Mouse (Mus musculus): Measurements from ENCODE around the gene Poldip3. TPM values are rescaled to one million over a fixed set of nuclear protein-coding genes. Genes with fewer than 3 reads are reported as not detected.

The Poldip3 gene
- polyA plus RNA-seq, 1 experiment from 2014 or later: 56.3 TPM

DNA sequence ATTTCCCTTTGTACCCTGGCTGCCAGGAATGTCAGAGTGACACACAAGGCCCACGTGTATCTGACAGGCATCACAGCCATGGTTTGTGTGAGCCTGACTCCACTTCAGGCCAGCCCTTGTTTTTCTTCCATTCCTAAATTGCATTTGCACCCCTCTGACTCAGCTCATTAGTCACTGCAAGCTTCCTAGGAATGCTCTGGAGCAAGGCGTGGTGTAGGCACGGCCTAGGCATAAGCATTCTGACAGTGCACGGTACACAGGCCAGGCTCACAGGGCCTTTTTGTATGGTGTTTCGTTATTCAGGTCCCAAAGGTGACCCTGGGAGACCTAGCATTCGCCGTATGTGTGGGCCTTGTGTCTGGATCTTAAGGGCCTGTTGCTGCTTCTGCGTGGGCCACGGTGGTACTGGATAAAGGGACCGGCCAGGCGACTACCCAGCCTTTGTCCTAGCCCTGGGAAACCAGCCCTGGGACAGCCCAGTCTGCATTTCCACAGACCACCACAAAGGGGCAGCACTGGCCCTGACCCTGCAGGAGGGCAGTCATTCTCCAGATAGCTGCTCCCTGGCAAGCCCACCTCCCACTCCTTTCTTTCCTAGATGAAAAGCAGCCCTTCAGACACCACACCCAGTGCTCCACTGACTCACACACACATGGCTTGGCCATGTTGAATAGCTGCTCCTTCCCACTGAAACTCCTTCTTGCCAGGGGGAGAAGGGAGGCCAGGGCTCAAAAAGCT is 7.9 kb upstream of the Poldip3 start:
- ATAC-seq (ENCODE audit: low FRiP score, low TSS enrichment): peak; percentile 66
- H3K27ac ChIP-seq (replicated peaks): peak overlapping the region; percentile 46
- no peaks in the 10 kb centered on the region for H3K9me3 ChIP-seq (ENCODE audit: control insufficient read depth, low read length)
- TF ChIP-seq CTCF (IDR thresholded peaks at IDR 0.05; ENCODE audit: low read depth) (peak; percentile 86), EP300 (optimal IDR thresholded peaks at IDR 0.05) (no peak)
- peak; percentile 80 for DNase-seq (ENCODE audit: low spot score)
- H3K36me3 ChIP-seq (ENCODE audit: control insufficient read depth, insufficient read depth, low read length): peaks cover 22% of the 10 kb centered on the region
- no peaks in the 10 kb centered on the region for H3K4me1 ChIP-seq (replicated peaks; ENCODE audit: control insufficient read depth, insufficient read depth)
- no peak overlapping the region for H3K9ac ChIP-seq (ENCODE audit: low read length)
- no peak overlapping the region for H3K4me3 ChIP-seq (ENCODE audit: low read depth, low read length)
- no peaks in the 10 kb centered on the region for H3K27me3 ChIP-seq (ENCODE audit: control insufficient read depth, insufficient read depth, low read length)
- H3K4me2 ChIP-seq (replicated peaks; ENCODE audit: low read depth): no peak overlapping the region
- 54% methylated on average over 11 of the region's 11 CpGs for WGBS

- Histone ChIP-seq H3K36me3 (ENCODE audit: control insufficient read depth, insufficient read depth, low read length) (peaks cover 19% of the 10 kb centered on the region), H3K4me2 (replicated peaks; ENCODE audit: low read depth) (no peak overlapping the region), H3K27ac (replicated peaks) (no peak overlapping the region), H3K4me3 (ENCODE audit: low read depth, low read length) (no peak overlapping the region), H3K27me3 (ENCODE audit: control insufficient read depth, insufficient read depth, low read length) (no peaks in the 10 kb centered on the region), H3K4me1 (replicated peaks; ENCODE audit: control insufficient read depth, insufficient read depth) (no peaks in the 10 kb centered on the region), H3K9ac (ENCODE audit: low read length) (no peak overlapping the region), H3K9me3 (ENCODE audit: control insufficient read depth, low read length) (no peaks in the 10 kb centered on the region)
- 66% methylated on average over 6 of the region's 6 CpGs for WGBS
- ATAC-seq (ENCODE audit: low FRiP score, low TSS enrichment) (no peak), DNase-seq (ENCODE audit: low spot score) (no peak)
- TF ChIP-seq CTCF (IDR thresholded peaks at IDR 0.05; ENCODE audit: low read depth) (no peak), EP300 (optimal IDR thresholded peaks at IDR 0.05) (no peak)
Observed at GRCm38 (mm10) chr15:83155672-83156419, 6.7 kb upstream of the Poldip3 start.

GRCm38 (mm10) chr15:83154309-83154708 is 5.1 kb upstream of the Poldip3 start:
- DNase-seq (ENCODE audit: low spot score) (no peak), ATAC-seq (ENCODE audit: low FRiP score, low TSS enrichment) (no peak)
- no peaks in the 10 kb centered on the region for H3K27me3 ChIP-seq (ENCODE audit: control insufficient read depth, insufficient read depth, low read length)
- no peak overlapping the region for H3K4me2 ChIP-seq (replicated peaks; ENCODE audit: low read depth)
- H3K4me1 ChIP-seq (replicated peaks; ENCODE audit: control insufficient read depth, insufficient read depth): no peaks in the 10 kb centered on the region
- H3K36me3 ChIP-seq (ENCODE audit: control insufficient read depth, insufficient read depth, low read length): peaks cover 7% of the 10 kb centered on the region
- H3K4me3 ChIP-seq (ENCODE audit: low read depth, low read length): no peak overlapping the region
- H3K27ac ChIP-seq (replicated peaks): no peak overlapping the region
- no peak for TF ChIP-seq EP300 (optimal IDR thresholded peaks at IDR 0.05)
- no peak for TF ChIP-seq CTCF (IDR thresholded peaks at IDR 0.05; ENCODE audit: low read depth)
- WGBS: 94% methylated on average over 7 of the region's 7 CpGs
- no peak overlapping the region for H3K9ac ChIP-seq (ENCODE audit: low read length)
- no peaks in the 10 kb centered on the region for H3K9me3 ChIP-seq (ENCODE audit: control insufficient read depth, low read length)

DNA sequence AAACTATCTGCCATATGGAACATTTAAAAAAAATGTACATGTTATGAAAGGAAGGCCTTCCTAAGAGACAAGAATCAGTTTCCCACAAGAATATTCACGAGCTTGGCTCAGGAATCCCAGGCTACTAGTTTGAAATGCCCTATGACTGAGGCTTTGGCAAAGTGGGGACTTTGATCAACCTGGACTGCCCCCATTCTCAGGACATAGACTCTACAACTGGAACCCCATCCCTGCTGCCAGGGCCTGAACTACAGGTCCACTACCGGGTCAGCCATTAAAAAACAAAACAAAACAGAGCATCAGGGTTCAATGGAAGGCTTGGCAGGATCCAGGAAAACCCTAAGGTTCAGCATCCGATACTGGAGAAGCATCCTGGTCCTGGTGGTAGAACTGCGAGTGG is 1.5 kb upstream of the Poldip3 start:
- no peak overlapping the region; the same call in 1 of the 2 replicates for H3K9ac ChIP-seq (ENCODE audit: low read length)
- H3K4me3 ChIP-seq (ENCODE audit: low read depth, low read length): no peak overlapping the region
- ATAC-seq (ENCODE audit: low FRiP score, low TSS enrichment) (no peak), DNase-seq (ENCODE audit: low spot score) (no peak)
- TF ChIP-seq EP300 (optimal IDR thresholded peaks at IDR 0.05) (no peak), CTCF (IDR thresholded peaks at IDR 0.05; ENCODE audit: low read depth) (no peak)
- WGBS: 75% methylated on average over 4 of the region's 4 CpGs
- no peaks in the 10 kb centered on the region for H3K9me3 ChIP-seq (ENCODE audit: control insufficient read depth, low read length)
- no peak overlapping the region for H3K4me2 ChIP-seq (replicated peaks; ENCODE audit: low read depth)
- H3K36me3 ChIP-seq (ENCODE audit: control insufficient read depth, insufficient read depth, low read length): peaks cover 3% of the 10 kb centered on the region; the same call in 1 of the 2 replicates
- H3K4me1 ChIP-seq (replicated peaks; ENCODE audit: control insufficient read depth, insufficient read depth): peaks cover 4% of the 10 kb centered on the region; the same call in 1 of the 2 replicates
- no peaks in the 10 kb centered on the region for H3K27me3 ChIP-seq (ENCODE audit: control insufficient read depth, insufficient read depth, low read length)
- H3K27ac ChIP-seq (replicated peaks): no peak overlapping the region

GRCm38 (mm10) chr15:83150073-83150442 is 874 bp upstream of the Poldip3 start:
- H3K9me3 ChIP-seq (ENCODE audit: control insufficient read depth, low read length): no peaks in the 10 kb centered on the region
- DNase-seq (ENCODE audit: low spot score) (no peak), ATAC-seq (ENCODE audit: low FRiP score, low TSS enrichment) (no peak)
- no peak for TF ChIP-seq EP300 (optimal IDR thresholded peaks at IDR 0.05)
- TF ChIP-seq CTCF (IDR thresholded peaks at IDR 0.05; ENCODE audit: low read depth): no peak
- peak overlapping the region; percentile 18 for H3K4me3 ChIP-seq (ENCODE audit: low read depth, low read length)
- no peaks in the 10 kb centered on the region for H3K27me3 ChIP-seq (ENCODE audit: control insufficient read depth, insufficient read depth, low read length)
- WGBS: 21% methylated on average over 3 of the region's 3 CpGs
- peak overlapping the region; percentile 99 for H3K27ac ChIP-seq (replicated peaks)
- H3K4me1 ChIP-seq (replicated peaks; ENCODE audit: control insufficient read depth, insufficient read depth): peaks cover 4% of the 10 kb centered on the region; the same call in 1 of the 2 replicates
- peaks cover 3% of the 10 kb centered on the region; the same call in 1 of the 2 replicates for H3K36me3 ChIP-seq (ENCODE audit: control insufficient read depth, insufficient read depth, low read length)
- H3K4me2 ChIP-seq (replicated peaks; ENCODE audit: low read depth): peak overlapping the region; percentile 45
- 0 out of 2 replicates have a peak overlapping the region, but pooled peaks have one; percentile 23 for H3K9ac ChIP-seq (ENCODE audit: low read length)

Data from stomach, postnatal 0 days (tissue).